Mouse (Mus musculus): ENCODE results near the gene Pdcd7. TPM values are rescaled to one million over a fixed set of nuclear protein-coding genes. Genes with fewer than 3 reads are reported as not detected.

Gene Pdcd7
- total RNA-seq, 2 experiments from 2014 or later = 26.8 to 33.3 TPM

GRCm38 (mm10) chr9:65347112-65347850 lies 1.4 kb downstream of the Pdcd7 start:
- DNase-seq (ENCODE audit: low spot score in 2 of 2) = no peak
- intact Hi-C loops (cut with DNase I) = loop anchor here (2.0 kb wide), 1 partner anchor 52 kb away; the partner anchor contains the start of gene Clpx

- intact Hi-C loops (cut with DNase I) = no loop called here
- no peak for DNase-seq (ENCODE audit: low spot score in 2 of 2)
Observed at GRCm38 (mm10) chr9:65353251-65353650, 7.3 kb downstream of the Pdcd7 start.

GRCm38 (mm10) chr9:65356561-65356960 lies 10.7 kb downstream of the Pdcd7 start:
- DNase-seq (ENCODE audit: low spot score in 2 of 2) = no peak
- intact Hi-C loops (cut with DNase I) = no loop called here

- intact Hi-C loops (cut with DNase I) = no loop called here
- no peak for DNase-seq (ENCODE audit: low spot score in 2 of 2)
Observed at GRCm38 (mm10) chr9:65356971-65357370, 11.1 kb downstream of the Pdcd7 start.

GRCm38 (mm10) chr9:65358956-65359480 lies 13.1 kb downstream of the Pdcd7 start:
- intact Hi-C loops (cut with DNase I) = no loop called here

GRCm38 (mm10) chr9:65360641-65361448 lies 14.9 kb downstream of the Pdcd7 start, which contains the start of gene Ubap1l:
Gene Ubap1l, plus strand, starts transcription at chr9:65361041.
- DNase-seq (ENCODE audit: low spot score in 2 of 2) = no peak
- intact Hi-C loops (cut with DNase I) = no loop called here

More at GRCm38 (mm10) chr9:65358956-65359480, 13.1 kb downstream of the Pdcd7 start:
- no peak for DNase-seq (ENCODE audit: low spot score in 2 of 2)

- DNase-seq (ENCODE audit: low spot score in 2 of 2) = no peak
Observed at GRCm38 (mm10) chr9:65363684-65364083, 17.8 kb downstream of the Pdcd7 start.

GRCm38 (mm10) chr9:65365721-65366120 lies 19.8 kb downstream of the Pdcd7 start:
- intact Hi-C loops (cut with DNase I) = no loop called here
- DNase-seq (ENCODE audit: low spot score in 2 of 2) = no peak

More at GRCm38 (mm10) chr9:65363684-65364083, 17.8 kb downstream of the Pdcd7 start:
- intact Hi-C loops (cut with DNase I) = no loop called here

- no peak for DNase-seq (ENCODE audit: low spot score in 2 of 2)
- intact Hi-C loops (cut with DNase I) = loop anchor here (5.0 kb wide), 1 partner anchor 61 kb away; no protein-coding TSS in a partner anchor
Observed at GRCm38 (mm10) chr9:65371756-65372155, 25.9 kb downstream of the Pdcd7 start.

- intact Hi-C loops (cut with DNase I) = loop anchor here (5.0 kb wide), 1 partner anchor 60 kb away; no protein-coding TSS in a partner anchor
- no peak for DNase-seq (ENCODE audit: low spot score in 2 of 2)
Observed at GRCm38 (mm10) chr9:65372449-65372848, 26.5 kb downstream of the Pdcd7 start.

- no peak for DNase-seq (ENCODE audit: low spot score in 2 of 2)
- intact Hi-C loops (cut with DNase I) = loop anchor here (5.0 kb wide), 1 partner anchor 58 kb away; no protein-coding TSS in a partner anchor
Observed at GRCm38 (mm10) chr9:65374468-65375162, 28.7 kb downstream of the Pdcd7 start.

- DNase-seq (ENCODE audit: low spot score in 2 of 2) = peak; percentile 69 to 76
- intact Hi-C loops (cut with DNase I) = no loop called here
Observed at GRCm38 (mm10) chr9:65375163-65375934, 29.4 kb downstream of the Pdcd7 start.

- no peak for DNase-seq (ENCODE audit: low spot score in 2 of 2)
- intact Hi-C loops (cut with DNase I) = no loop called here
Observed at GRCm38 (mm10) chr9:65381017-65381590, 35.2 kb downstream of the Pdcd7 start.

- DNase-seq (ENCODE audit: low spot score in 2 of 2) = no peak
- intact Hi-C loops (cut with DNase I) = no loop called here
Observed at GRCm38 (mm10) chr9:65382031-65382750, 36.3 kb downstream of the Pdcd7 start.

- intact Hi-C loops (cut with DNase I) = no loop called here
Observed at GRCm38 (mm10) chr9:65382751-65383097, 36.8 kb downstream of the Pdcd7 start.

GRCm38 (mm10) chr9:65384276-65384675 lies 38.4 kb downstream of the Pdcd7 start:
- intact Hi-C loops (cut with DNase I) = no loop called here
- no peak for DNase-seq (ENCODE audit: low spot score in 2 of 2)

More at GRCm38 (mm10) chr9:65382751-65383097, 36.8 kb downstream of the Pdcd7 start:
- DNase-seq (ENCODE audit: low spot score in 2 of 2) = no peak

- intact Hi-C loops (cut with DNase I) = no loop called here
- no peak for DNase-seq (ENCODE audit: low spot score in 2 of 2)
Observed at GRCm38 (mm10) chr9:65386373-65387140, 40.7 kb downstream of the Pdcd7 start.

Data from left cerebral cortex, postnatal 36 days (tissue).